Mouse (Mus musculus): ENCODE data around the gene 9530053A07Rik. TPM values are rescaled to one million over a fixed set of nuclear protein-coding genes. Genes with fewer than 3 reads are reported as not detected.
A peak's percentile ranks its signal among the peaks of the same experiment; 100 is the strongest.

Gene 9530053A07Rik
- polyA plus RNA-seq, 1 experiment: 1.0 TPM

DNA sequence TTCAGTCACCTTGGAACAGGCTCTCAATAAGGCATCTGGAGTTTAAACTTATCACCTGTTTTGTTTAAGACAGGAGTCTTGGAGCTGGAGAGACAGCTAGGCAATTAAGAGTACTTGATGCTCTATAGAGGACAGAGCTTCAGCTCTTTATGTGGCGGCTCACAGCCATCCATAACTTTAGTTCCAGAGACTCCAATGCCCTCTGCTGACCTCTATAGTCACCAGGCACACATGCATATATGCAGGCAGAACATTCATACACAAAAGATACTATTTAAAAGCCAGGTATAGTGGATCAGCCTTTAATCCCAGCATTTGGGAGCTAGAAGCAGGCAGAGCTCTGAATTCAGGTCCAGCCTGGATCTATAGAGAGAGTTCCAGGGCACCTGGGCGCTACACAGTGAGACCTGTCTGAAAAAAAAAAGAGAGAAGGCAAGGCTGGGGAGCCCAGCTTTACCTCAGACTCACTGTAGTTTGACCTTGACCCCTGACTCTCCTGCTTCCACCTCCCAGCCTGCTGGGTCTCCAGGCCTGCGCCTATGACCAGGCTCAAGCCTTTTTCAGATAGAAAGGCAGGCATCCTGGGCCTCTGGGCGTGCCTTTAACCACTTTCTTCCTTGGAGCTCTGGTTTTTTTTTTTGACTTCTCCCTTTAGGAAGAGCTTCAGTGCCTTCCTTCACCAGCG, 66.3 kb downstream of the 9530053A07Rik start:
- Histone ChIP-seq H3K4me3 (ENCODE audit: control insufficient read depth, insufficient read depth, low read length) (no peak overlapping the region), H3K27me3 (ENCODE audit: control insufficient read depth, insufficient read depth, low read length) (no peaks in the 10 kb centered on the region), H3K27ac (ENCODE audit: control insufficient read depth, insufficient read depth, low read length) (no peak overlapping the region), H3K36me3 (ENCODE audit: control insufficient read depth, insufficient read depth, low read length) (no peaks in the 10 kb centered on the region), H3K4me1 (replicated peaks; ENCODE audit: control insufficient read depth, insufficient read depth, low read length) (no peaks in the 10 kb centered on the region)
- TF ChIP-seq CTCF (IDR thresholded peaks at IDR 0.05; ENCODE audit: borderline replicate concordance, control insufficient read depth, extremely low read depth, insufficient read depth, low read length, poor library complexity) (no peak), POLR2A (IDR thresholded peaks at IDR 0.05; ENCODE audit: control insufficient read depth, extremely low read depth, insufficient read depth, low read length, poor library complexity) (no peak)
- DNase-seq: no peak
- 98% methylated on average over 5 of the region's 5 CpGs for WGBS

DNA sequence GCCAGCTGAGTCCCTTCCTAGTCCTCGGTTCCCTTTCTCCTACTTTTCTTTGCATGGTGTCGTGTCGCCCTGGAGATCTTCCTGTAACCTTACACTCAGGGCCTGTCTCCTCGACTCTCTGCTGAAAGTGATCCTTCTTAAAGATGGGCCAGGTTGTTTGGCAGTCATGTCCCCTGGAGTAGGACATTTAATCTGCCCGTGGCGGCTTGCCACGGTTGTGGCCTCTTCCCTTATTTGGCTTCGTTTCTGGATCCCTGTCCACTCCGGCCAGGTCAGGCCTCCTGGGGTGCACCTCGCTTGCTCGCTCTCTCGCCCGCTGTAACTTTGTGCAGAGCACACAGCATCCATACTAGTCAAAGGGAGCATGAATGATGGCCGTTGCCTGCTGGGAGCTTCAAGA, 67.3 kb downstream of the 9530053A07Rik start:
- 90% methylated on average over 14 of the region's 14 CpGs for WGBS
- no peak overlapping the region; the same call in 1 of the 2 replicates for H3K27ac ChIP-seq (ENCODE audit: control insufficient read depth, insufficient read depth, low read length)
- TF ChIP-seq POLR2A (IDR thresholded peaks at IDR 0.05; ENCODE audit: control insufficient read depth, extremely low read depth, insufficient read depth, low read length, poor library complexity): no peak
- TF ChIP-seq CTCF (IDR thresholded peaks at IDR 0.05; ENCODE audit: borderline replicate concordance, control insufficient read depth, extremely low read depth, insufficient read depth, low read length, poor library complexity): no peak
- H3K36me3 ChIP-seq (ENCODE audit: control insufficient read depth, insufficient read depth, low read length): no peaks in the 10 kb centered on the region
- H3K27me3 ChIP-seq (ENCODE audit: control insufficient read depth, insufficient read depth, low read length): no peaks in the 10 kb centered on the region
- no peak for DNase-seq
- H3K4me3 ChIP-seq (ENCODE audit: control insufficient read depth, insufficient read depth, low read length): no peak overlapping the region
- no peaks in the 10 kb centered on the region for H3K4me1 ChIP-seq (replicated peaks; ENCODE audit: control insufficient read depth, insufficient read depth, low read length)

DNA sequence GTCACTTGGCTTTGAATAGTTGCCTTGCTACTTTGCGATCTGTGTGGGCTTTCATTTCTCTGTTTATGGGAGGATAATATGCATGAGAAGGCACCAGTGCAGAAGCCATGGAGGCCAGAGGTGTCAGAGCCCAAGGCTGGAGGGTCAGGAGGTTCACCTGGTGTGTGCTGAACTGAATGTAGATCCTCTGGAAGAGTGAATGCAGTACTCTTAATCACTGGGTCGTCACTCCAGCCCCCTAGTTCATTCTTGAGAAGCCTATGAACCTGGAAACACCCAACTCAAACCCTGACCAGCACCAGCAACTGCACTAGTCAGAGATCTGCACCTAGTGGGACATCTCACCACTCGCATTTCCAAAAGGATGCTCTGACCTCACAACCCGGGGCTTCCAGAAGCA, 69.8 kb downstream of the 9530053A07Rik start:
- no peak overlapping the region for H3K4me3 ChIP-seq (ENCODE audit: control insufficient read depth, insufficient read depth, low read length)

DNA sequence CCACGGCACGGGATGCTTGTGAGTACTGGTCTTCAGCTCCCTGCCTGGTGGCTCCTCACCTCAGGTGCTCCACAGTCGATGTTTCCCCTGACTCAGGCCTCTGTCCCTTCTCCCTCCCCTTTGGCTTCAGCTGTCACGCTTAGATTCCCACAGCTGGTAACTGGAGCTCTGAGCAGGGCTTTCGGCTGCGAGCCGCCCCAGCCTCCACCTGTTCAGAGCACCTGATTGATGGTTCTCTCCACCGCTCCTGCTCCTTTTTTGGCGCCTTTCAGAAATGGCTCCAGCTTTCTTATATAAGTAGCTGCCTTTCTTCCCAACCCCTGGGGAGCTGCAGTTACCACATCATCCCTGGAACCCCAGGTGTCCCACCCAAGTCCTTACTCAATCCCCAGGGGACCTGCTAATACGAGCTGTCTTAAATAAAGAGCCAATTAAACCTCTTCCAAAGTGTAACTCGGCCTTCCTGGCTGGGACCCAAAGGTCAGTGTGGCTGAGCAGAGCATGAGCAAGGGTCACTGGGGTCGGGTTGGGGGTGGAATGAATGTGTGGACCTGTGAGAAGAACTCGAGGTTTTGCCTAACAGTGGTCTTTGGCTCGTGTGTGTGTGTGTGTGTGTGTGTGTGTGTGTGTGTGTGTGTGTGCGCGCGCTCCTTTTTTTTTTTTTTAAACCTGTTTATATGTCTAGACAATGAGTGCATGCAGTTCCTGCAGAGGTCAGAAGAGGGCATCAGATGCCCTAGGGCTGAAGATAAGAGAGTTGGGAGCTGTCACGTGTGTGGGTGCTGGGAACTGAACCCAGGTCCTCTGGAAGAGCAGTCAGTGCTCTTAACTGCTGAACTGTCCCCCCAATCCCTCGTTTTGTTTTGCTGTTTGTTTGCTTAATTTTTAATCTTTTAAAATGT, 74.2 kb downstream of the 9530053A07Rik start:
- DNase-seq: no peak
- 76% methylated on average over 19 of the region's 19 CpGs for WGBS
- TF ChIP-seq CTCF (IDR thresholded peaks at IDR 0.05; ENCODE audit: borderline replicate concordance, control insufficient read depth, extremely low read depth, insufficient read depth, low read length, poor library complexity): no peak
- TF ChIP-seq POLR2A (IDR thresholded peaks at IDR 0.05; ENCODE audit: control insufficient read depth, extremely low read depth, insufficient read depth, low read length, poor library complexity): no peak
- no peaks in the 10 kb centered on the region for H3K27me3 ChIP-seq (ENCODE audit: control insufficient read depth, insufficient read depth, low read length)
- H3K27ac ChIP-seq (ENCODE audit: control insufficient read depth, insufficient read depth, low read length): no peak overlapping the region
- H3K4me1 ChIP-seq (replicated peaks; ENCODE audit: control insufficient read depth, insufficient read depth, low read length): no peaks in the 10 kb centered on the region
- no peak overlapping the region for H3K4me3 ChIP-seq (ENCODE audit: control insufficient read depth, insufficient read depth, low read length)
- H3K36me3 ChIP-seq (ENCODE audit: control insufficient read depth, insufficient read depth, low read length): no peaks in the 10 kb centered on the region

More for the DNA sequence above, 69.8 kb downstream of the 9530053A07Rik start:
- Histone ChIP-seq H3K27me3 (ENCODE audit: control insufficient read depth, insufficient read depth, low read length) (no peaks in the 10 kb centered on the region), H3K27ac (ENCODE audit: control insufficient read depth, insufficient read depth, low read length) (no peak overlapping the region), H3K4me1 (replicated peaks; ENCODE audit: control insufficient read depth, insufficient read depth, low read length) (no peaks in the 10 kb centered on the region), H3K36me3 (ENCODE audit: control insufficient read depth, insufficient read depth, low read length) (no peaks in the 10 kb centered on the region)
- WGBS: 80% methylated on average over 4 of the region's 4 CpGs
- DNase-seq: no peak
- TF ChIP-seq POLR2A (IDR thresholded peaks at IDR 0.05; ENCODE audit: control insufficient read depth, extremely low read depth, insufficient read depth, low read length, poor library complexity): no peak

DNA sequence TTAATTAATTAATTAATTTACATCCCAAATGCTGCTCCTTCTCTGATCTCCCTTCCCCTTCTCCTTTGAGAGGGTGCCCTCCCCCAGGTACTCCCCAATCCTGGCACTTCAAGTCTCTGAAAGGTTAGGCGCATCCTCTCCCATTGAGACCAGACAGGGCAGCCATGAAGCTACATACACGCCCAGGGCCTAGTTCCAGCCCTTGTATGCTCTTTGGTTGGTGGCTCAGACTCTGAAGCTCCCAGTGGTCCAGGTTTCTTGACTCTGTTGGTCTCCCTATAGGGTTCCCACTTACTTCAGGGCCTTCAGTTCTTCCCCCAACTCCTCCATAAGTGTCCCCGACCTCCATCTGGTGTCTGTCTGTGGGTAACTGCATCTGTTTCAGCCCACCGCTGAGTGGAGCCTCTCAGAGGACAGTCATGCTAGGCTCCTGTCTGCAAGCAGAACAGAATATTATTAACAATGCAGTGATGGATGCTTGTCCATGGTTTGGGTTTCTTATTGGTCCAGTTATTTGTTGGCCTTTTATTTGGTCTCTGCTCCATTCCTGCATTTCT, 76.9 kb downstream of the 9530053A07Rik start:
- H3K4me3 ChIP-seq (ENCODE audit: control insufficient read depth, insufficient read depth, low read length): no peak overlapping the region
- TF ChIP-seq CTCF (IDR thresholded peaks at IDR 0.05; ENCODE audit: borderline replicate concordance, control insufficient read depth, extremely low read depth, insufficient read depth, low read length, poor library complexity): no peak
- DNase-seq: peak; percentile 45
- H3K4me1 ChIP-seq (replicated peaks; ENCODE audit: control insufficient read depth, insufficient read depth, low read length): peaks cover 3% of the 10 kb centered on the region; the same call in 1 of the 2 replicates
- H3K36me3 ChIP-seq (ENCODE audit: control insufficient read depth, insufficient read depth, low read length): no peaks in the 10 kb centered on the region
- H3K27ac ChIP-seq (ENCODE audit: control insufficient read depth, insufficient read depth, low read length): no peak overlapping the region
- 83% methylated on average over 4 of the region's 4 CpGs for WGBS
- no peaks in the 10 kb centered on the region for H3K27me3 ChIP-seq (ENCODE audit: control insufficient read depth, insufficient read depth, low read length)

DNA sequence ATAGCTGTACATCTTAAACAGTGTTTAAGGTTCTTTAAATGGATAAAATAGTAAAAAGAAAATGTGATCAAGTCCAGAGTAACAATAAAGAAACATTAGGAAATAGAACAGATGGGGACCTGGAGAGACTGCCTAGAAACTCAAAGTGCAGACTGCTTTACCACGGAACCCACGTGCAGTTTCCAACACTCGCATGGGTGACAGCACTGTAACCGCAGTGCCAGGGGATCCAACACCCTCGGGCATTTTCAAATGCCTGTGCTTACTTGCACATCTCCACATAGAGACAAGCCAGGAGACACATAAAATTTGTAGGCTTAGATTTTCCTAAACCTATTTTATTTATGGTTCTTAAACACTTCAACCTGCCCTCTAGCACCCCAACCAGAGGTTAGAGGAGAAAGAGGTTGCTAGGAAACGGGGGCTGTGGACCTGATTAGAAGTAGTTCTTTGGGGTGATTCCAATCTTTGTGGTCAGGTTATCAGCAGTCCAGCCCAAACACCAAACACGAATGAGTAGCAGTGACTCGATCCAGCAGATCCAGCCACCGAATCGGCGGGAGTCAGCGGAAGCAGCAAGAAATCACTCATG, 79.2 kb downstream of the 9530053A07Rik start:
- WGBS: 23% methylated on average over 12 of the region's 12 CpGs
- Histone ChIP-seq H3K27ac (ENCODE audit: control insufficient read depth, insufficient read depth, low read length) (peak overlapping the region; percentile 14; the same call in 1 of the 2 replicates), H3K36me3 (ENCODE audit: control insufficient read depth, insufficient read depth, low read length) (no peaks in the 10 kb centered on the region), H3K4me1 (replicated peaks; ENCODE audit: control insufficient read depth, insufficient read depth, low read length) (peaks cover 3% of the 10 kb centered on the region; the same call in 1 of the 2 replicates), H3K4me3 (ENCODE audit: control insufficient read depth, insufficient read depth, low read length) (peak overlapping the region; percentile 37), H3K27me3 (ENCODE audit: control insufficient read depth, insufficient read depth, low read length) (no peaks in the 10 kb centered on the region)
- TF ChIP-seq POLR2A (IDR thresholded peaks at IDR 0.05; ENCODE audit: control insufficient read depth, extremely low read depth, insufficient read depth, low read length, poor library complexity) (no peak), CTCF (IDR thresholded peaks at IDR 0.05; ENCODE audit: borderline replicate concordance, control insufficient read depth, extremely low read depth, insufficient read depth, low read length, poor library complexity) (no peak)
- DNase-seq: no peak
